Mouse (Mus musculus): ENCODE measurements around the gene Esd. TPM values are rescaled to one million over a fixed set of nuclear protein-coding genes. Genes with fewer than 3 reads are reported as not detected.

Gene Esd
- polyA plus RNA-seq, 1 experiment from 2014 or later, result 360 TPM

GRCm38 (mm10) chr14:74764191-74764918 is 32.3 kb downstream of the Esd start:
- no peak overlapping the region for H3K27ac ChIP-seq
- WGBS, result 59% methylated on average over 10 of the region's 10 CpGs
- peak; percentile 77 for DNase-seq (ENCODE audit: low spot score)
- no peaks in the 10 kb centered on the region for H3K27me3 ChIP-seq (ENCODE audit: insufficient read depth, poor library complexity, severe bottlenecking)
- no peaks in the 10 kb centered on the region for H3K4me1 ChIP-seq (replicated peaks)
- no peaks in the 10 kb centered on the region for H3K9me3 ChIP-seq
- peaks cover 9% of the 10 kb centered on the region for H3K36me3 ChIP-seq
- no peak overlapping the region for H3K4me3 ChIP-seq

GRCm38 (mm10) chr14:74767892-74768291 is 35.8 kb downstream of the Esd start:
- no peak overlapping the region for H3K4me3 ChIP-seq
- H3K27ac ChIP-seq, result no peak overlapping the region
- no peak for DNase-seq (ENCODE audit: low spot score)
- H3K27me3 ChIP-seq (ENCODE audit: insufficient read depth, poor library complexity, severe bottlenecking), result no peaks in the 10 kb centered on the region
- WGBS, result 97% methylated on average over 1 of the region's 1 CpGs
- H3K4me1 ChIP-seq (replicated peaks), result no peaks in the 10 kb centered on the region
- H3K9me3 ChIP-seq, result no peaks in the 10 kb centered on the region
- peaks cover 27% of the 10 kb centered on the region for H3K36me3 ChIP-seq

DNA sequence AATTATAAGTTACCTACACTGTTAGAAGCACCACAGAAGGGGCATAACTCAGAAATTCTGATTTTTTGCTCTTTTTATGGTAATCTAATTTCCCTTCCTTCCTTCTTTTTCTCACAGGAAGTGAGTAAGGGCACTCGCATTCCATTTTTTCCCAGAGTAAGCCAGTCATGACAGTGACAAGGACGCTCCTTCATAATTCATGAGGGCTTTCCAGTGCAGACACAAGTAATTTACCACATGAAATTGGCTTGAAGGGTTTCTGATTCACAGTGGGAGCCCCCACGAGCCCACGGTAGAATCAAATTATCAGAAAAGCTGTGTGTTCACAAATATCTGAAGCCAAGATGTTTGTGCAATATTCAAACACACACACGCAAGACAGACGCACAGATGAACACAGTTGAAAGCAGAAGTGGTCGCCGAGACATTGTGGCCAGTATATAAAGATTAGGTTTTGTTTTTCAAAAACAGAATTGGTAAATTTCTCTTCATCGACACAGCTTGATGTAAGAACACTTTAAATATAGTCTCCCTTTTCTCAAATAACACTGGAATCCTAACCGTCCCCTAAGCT is 42.0 kb downstream of the Esd start:
- Histone ChIP-seq H3K4me3 (no peak overlapping the region), H3K9me3 (no peaks in the 10 kb centered on the region), H3K36me3 (peaks cover 28% of the 10 kb centered on the region), H3K4me1 (replicated peaks) (no peaks in the 10 kb centered on the region), H3K27me3 (ENCODE audit: insufficient read depth, poor library complexity, severe bottlenecking) (no peaks in the 10 kb centered on the region), H3K27ac (no peak overlapping the region)
- DNase-seq (ENCODE audit: low spot score), result no peak
- 86% methylated on average over 10 of the region's 10 CpGs for WGBS

DNA sequence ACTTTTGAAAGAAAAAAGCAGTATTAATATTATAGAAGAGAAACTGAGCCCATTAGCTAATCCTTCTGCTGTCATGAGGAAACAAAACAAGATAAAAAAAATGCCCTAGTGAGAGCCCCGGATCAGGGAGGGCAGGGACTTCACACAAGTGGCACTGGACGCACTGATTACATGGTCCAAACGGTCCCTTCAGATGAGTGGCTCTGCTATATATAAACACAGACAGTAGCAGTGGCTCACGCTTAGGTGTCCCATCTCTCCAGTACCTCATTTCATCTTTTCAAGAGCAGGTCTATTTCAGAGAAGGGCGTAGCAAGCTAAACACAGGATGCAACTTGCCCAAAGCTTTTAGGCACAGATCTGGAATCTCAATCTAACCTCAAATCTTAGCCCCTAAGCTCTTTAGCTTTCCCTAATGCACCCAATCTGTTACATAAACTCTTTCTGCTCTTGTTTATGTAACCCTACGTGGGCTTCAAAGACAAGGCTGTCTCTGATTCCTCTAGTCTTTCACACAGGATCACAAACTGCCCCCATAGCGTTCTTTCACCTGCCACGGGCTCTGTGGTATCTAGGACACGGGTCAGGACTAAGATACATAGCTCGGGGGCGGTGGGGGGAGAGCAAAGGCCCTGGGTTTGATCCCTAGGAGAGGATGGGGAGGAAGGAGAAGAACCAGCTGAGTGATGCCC is 52.3 kb downstream of the Esd start:
- no peaks in the 10 kb centered on the region for H3K27me3 ChIP-seq (ENCODE audit: insufficient read depth, poor library complexity, severe bottlenecking)
- DNase-seq (ENCODE audit: low spot score), result no peak
- no peak overlapping the region for H3K4me3 ChIP-seq
- 87% methylated on average over 11 of the region's 11 CpGs for WGBS
- H3K9me3 ChIP-seq, result no peaks in the 10 kb centered on the region
- H3K27ac ChIP-seq, result no peak overlapping the region
- H3K36me3 ChIP-seq, result peaks cover 31% of the 10 kb centered on the region
- peaks cover under 1% of the 10 kb centered on the region; the same call in 1 of the 2 replicates for H3K4me1 ChIP-seq (replicated peaks)

- Histone ChIP-seq H3K4me1 (replicated peaks) (peaks cover 22% of the 10 kb centered on the region), H3K27ac (no peak overlapping the region), H3K4me3 (no peak overlapping the region), H3K36me3 (peaks cover 31% of the 10 kb centered on the region), H3K9me3 (no peaks in the 10 kb centered on the region), H3K27me3 (ENCODE audit: insufficient read depth, poor library complexity, severe bottlenecking) (no peaks in the 10 kb centered on the region)
- DNase-seq (ENCODE audit: low spot score), result no peak
- 92% methylated on average over 3 of the region's 3 CpGs for WGBS
Measured at GRCm38 (mm10) chr14:74787717-74788116, 55.6 kb downstream of the Esd start.

DNA sequence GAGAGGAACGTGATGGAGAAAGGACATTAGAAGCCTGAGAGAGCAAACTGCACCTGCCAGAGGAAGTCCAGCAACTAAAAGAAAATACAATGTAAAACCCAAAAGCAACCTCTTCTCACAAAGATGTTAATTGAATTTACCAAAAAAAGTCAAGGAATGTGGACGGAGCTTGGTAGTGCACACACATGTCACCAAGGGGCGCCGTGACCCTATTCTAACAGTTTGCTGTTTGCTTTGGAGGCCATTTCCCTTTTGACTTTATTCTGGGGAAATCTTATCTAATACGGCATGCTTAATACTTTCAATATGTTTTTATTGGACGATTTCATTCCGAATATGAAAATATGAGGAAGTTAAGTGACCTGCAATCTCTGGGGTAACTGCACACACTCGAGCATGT is 56.7 kb downstream of the Esd start:
- H3K27me3 ChIP-seq (ENCODE audit: insufficient read depth, poor library complexity, severe bottlenecking), result no peaks in the 10 kb centered on the region
- H3K4me1 ChIP-seq (replicated peaks), result peaks cover 28% of the 10 kb centered on the region
- H3K4me3 ChIP-seq, result no peak overlapping the region
- 90% methylated on average over 8 of the region's 8 CpGs for WGBS
- no peaks in the 10 kb centered on the region for H3K9me3 ChIP-seq
- H3K36me3 ChIP-seq, result peaks cover 24% of the 10 kb centered on the region
- H3K27ac ChIP-seq, result no peak overlapping the region
- no peak for DNase-seq (ENCODE audit: low spot score)

DNA sequence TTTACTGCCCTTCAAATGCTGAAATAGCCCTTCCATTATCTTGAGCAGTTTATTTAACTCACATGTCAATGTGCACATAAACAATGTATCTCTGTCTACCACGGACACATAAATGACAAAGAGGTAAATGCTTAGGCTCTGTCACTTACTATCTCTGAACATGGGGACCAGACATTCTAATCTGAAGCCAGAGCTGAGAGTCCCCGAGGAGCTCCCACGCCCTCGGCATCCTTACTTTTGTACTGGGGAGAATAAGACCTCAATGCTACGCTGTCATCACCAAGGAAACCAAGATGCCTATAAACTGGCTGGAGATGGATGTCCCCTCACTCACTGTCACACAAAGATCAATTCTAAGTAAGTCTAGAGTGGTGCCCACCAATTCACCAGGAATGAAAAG is 58.4 kb downstream of the Esd start:
- 38% methylated on average over 5 of the region's 5 CpGs for WGBS
- peaks cover 9% of the 10 kb centered on the region for H3K36me3 ChIP-seq
- DNase-seq (ENCODE audit: low spot score), result peak; percentile 7
- no peak overlapping the region for H3K4me3 ChIP-seq
- peaks cover 28% of the 10 kb centered on the region for H3K4me1 ChIP-seq (replicated peaks)
- no peaks in the 10 kb centered on the region for H3K27me3 ChIP-seq (ENCODE audit: insufficient read depth, poor library complexity, severe bottlenecking)
- H3K27ac ChIP-seq, result 0 out of 2 replicates have a peak overlapping the region, but pooled peaks have one; percentile 3
- H3K9me3 ChIP-seq, result no peaks in the 10 kb centered on the region

- no peaks in the 10 kb centered on the region for H3K9me3 ChIP-seq
- no peaks in the 10 kb centered on the region for H3K27me3 ChIP-seq (ENCODE audit: insufficient read depth, poor library complexity, severe bottlenecking)
- no peaks in the 10 kb centered on the region for H3K36me3 ChIP-seq
- WGBS, result 83% methylated on average over 6 of the region's 6 CpGs
- H3K4me3 ChIP-seq, result no peak overlapping the region
- no peak overlapping the region for H3K27ac ChIP-seq
- no peak for DNase-seq (ENCODE audit: low spot score)
- H3K4me1 ChIP-seq (replicated peaks), result peaks cover 34% of the 10 kb centered on the region
Measured at GRCm38 (mm10) chr14:74792793-74793192, 60.7 kb downstream of the Esd start.

- Histone ChIP-seq H3K36me3 (no peaks in the 10 kb centered on the region), H3K27ac (no peak overlapping the region), H3K4me3 (no peak overlapping the region), H3K27me3 (ENCODE audit: insufficient read depth, poor library complexity, severe bottlenecking) (no peaks in the 10 kb centered on the region), H3K9me3 (no peaks in the 10 kb centered on the region), H3K4me1 (replicated peaks) (peaks cover 34% of the 10 kb centered on the region)
- 76% methylated on average over 12 of the region's 12 CpGs for WGBS
- no peak for DNase-seq (ENCODE audit: low spot score)
Measured at GRCm38 (mm10) chr14:74794931-74795330, 62.8 kb downstream of the Esd start.

DNA sequence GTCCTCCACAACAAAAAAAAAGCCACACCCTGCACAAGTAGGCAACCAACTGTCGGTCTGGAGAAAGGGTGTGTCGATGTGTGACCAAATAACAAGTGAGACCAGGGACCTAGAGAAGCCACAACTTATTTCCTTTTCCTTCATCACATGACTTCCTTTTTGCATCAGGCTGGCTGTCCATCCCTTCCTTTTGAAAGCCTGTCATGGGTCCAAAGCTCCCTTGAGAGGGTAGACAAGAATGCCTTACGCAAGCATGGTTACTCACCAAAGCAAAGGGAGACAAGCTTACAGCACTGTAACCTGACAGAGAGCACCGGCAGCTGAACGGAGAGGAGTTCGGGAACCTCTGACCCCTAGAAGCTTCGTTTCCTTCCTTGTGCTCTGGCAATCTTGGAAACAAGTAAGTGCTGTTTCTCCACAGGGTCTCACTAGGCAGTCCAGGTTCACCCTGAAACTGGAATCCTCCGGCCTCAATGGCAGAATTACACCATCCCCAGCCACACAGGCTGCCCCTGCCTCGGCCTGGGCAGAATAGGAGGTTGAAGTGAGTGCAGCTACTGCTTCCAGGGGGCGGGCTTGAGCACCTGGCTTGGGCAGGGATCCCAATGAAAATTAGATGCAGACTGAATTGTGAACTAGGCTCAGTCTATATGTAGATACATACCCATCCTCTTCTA is 65.4 kb downstream of the Esd start:
- WGBS, result 78% methylated on average over 10 of the region's 10 CpGs
- Histone ChIP-seq H3K27ac (peak overlapping the region; percentile 77; the same call in 1 of the 2 replicates), H3K27me3 (ENCODE audit: insufficient read depth, poor library complexity, severe bottlenecking) (no peaks in the 10 kb centered on the region), H3K4me1 (replicated peaks) (peaks cover 19% of the 10 kb centered on the region), H3K36me3 (peaks cover 19% of the 10 kb centered on the region), H3K4me3 (no peak overlapping the region), H3K9me3 (peaks cover 12% of the 10 kb centered on the region; the same call in 1 of the 2 replicates)
- DNase-seq (ENCODE audit: low spot score), result no peak

GRCm38 (mm10) chr14:74798063-74798890 is 66.2 kb downstream of the Esd start:
- Histone ChIP-seq H3K36me3 (peaks cover 27% of the 10 kb centered on the region), H3K4me3 (no peak overlapping the region), H3K27ac (peak overlapping the region; percentile 77; the same call in 1 of the 2 replicates), H3K9me3 (peaks cover 12% of the 10 kb centered on the region; the same call in 1 of the 2 replicates), H3K27me3 (ENCODE audit: insufficient read depth, poor library complexity, severe bottlenecking) (no peaks in the 10 kb centered on the region), H3K4me1 (replicated peaks) (peaks cover 14% of the 10 kb centered on the region)
- DNase-seq (ENCODE audit: low spot score), result peak; percentile 16
- WGBS, result 73% methylated on average over 16 of the region's 16 CpGs

Data from hindbrain, embryonic 10.5 days (tissue).